Mouse (Mus musculus) layer of hippocampus, adult 9-10 months (tissue): ENCODE results near the gene Gm42688.
"Not testable (repeated sequence)": the region's sequence is repeated elsewhere in the genome, so short reads cannot be mapped to it uniquely, and the experiment has no call there.

Source experiments
- DNase-seq: peaks from one replicate; pipeline ENCODE4 v3.0.0; 2022; ENCODE audit warnings: low spot score

Gene Gm42688

GRCm38 (mm10) chr6:83141636-83142035 lies 40.2 kb downstream of the Gm42688 start:
- no peak for DNase-seq

- DNase-seq: no peak
These were observed 40.9 kb downstream of the Gm42688 start for GRCm38 (mm10) chr6:83142211-83142731.

- no peak for DNase-seq
These were observed 41.5 kb downstream of the Gm42688 start for GRCm38 (mm10) chr6:83142886-83143285.

GRCm38 (mm10) chr6:83145209-83145608 lies 43.8 kb downstream of the Gm42688 start:
- no peak for DNase-seq

GRCm38 (mm10) chr6:83145805-83146204 lies 44.4 kb downstream of the Gm42688 start:
- DNase-seq: no peak

- DNase-seq: no peak
These were observed 45.9 kb downstream of the Gm42688 start for GRCm38 (mm10) chr6:83147280-83147679.

- no peak for DNase-seq
These were observed 50.3 kb downstream of the Gm42688 start for GRCm38 (mm10) chr6:83151721-83152120.

GRCm38 (mm10) chr6:83153038-83153437 lies 51.6 kb downstream of the Gm42688 start:
- no peak for DNase-seq

GRCm38 (mm10) chr6:83153485-83153884 lies 52.1 kb downstream of the Gm42688 start:
- DNase-seq: no peak

GRCm38 (mm10) chr6:83155552-83156238 lies 54.3 kb downstream of the Gm42688 start:
- no peak for DNase-seq

- DNase-seq: no peak
These were observed 54.9 kb downstream of the Gm42688 start, which contains the start of the genes Wdr54 and 1700003E16Rik for GRCm38 (mm10) chr6:83156259-83156684. Gene Wdr54, minus strand, starts transcription at chr6:83156397. Gene 1700003E16Rik, plus strand, starts transcription at chr6:83156404.

- DNase-seq: not testable (repeated sequence)
These were observed 58.0 kb downstream of the Gm42688 start for GRCm38 (mm10) chr6:83159456-83159855.
